Mouse (Mus musculus) CH12.LX (cell line): ENCODE results near the gene Adgrg5.

Experiments
- CTCF ChIP-seq, 2 experiments: IDR thresholded peaks in 1 of 2; conservative IDR thresholded peaks in 1 of 2; 2 replicates each; pipeline ENCODE4 v1.5.1; 2011 to 2012; ENCODE audit warnings: low read depth in 2 of 2, low read length in 2 of 2, improper control_type of control experiment in 1 of 2, inconsistent platforms in 1 of 2, mild to moderate bottlenecking in 1 of 2, moderate library complexity in 1 of 2
- E2F4 ChIP-seq: IDR thresholded peaks from 2 replicates; pipeline ENCODE4 v1.6.1; 2011; ENCODE audit warnings: low read depth, low read length, improper control_type of control experiment; ENCODE audit not compliant: insufficient replicate concordance
- EP300 ChIP-seq: IDR thresholded peaks from 2 replicates; pipeline ENCODE4 v1.6.1; 2011; ENCODE audit warnings: low read length, improper control_type of control experiment
- MEF2A ChIP-seq: IDR thresholded peaks from 2 replicates; pipeline ENCODE4 v1.6.1; 2014; ENCODE audit warnings: low read depth, mild to moderate bottlenecking, inconsistent platforms, low read length, improper control_type of control experiment, borderline replicate concordance

DNA sequence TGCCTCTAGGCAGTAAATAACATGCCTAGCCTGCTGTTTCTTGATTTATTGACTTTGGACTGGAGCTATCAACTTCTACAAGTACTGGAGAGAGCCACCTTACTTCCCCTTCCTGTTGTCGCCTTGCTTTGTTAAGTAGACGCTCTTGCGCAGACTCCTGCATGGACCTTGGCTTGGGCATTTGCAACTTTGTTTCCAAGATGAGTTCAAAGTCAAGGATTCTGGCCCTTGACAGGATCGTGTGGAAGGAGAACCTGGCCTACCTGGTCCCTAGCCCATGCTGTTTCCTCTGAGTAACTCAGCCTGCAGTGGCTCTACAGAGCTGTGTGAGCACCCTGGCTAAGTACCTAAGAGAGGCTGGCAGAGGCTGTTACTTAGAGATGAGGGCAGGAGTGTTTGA, 43.6 kb downstream of the Adgrg5 start:
- TF ChIP-seq CTCF (conservative IDR thresholded peaks at IDR 0.05 in 1 of 2, IDR thresholded peaks at IDR 0.05 in 1 of 2; ENCODE audit: low read depth in 2 of 2, low read length in 2 of 2) (no peak), EP300 (no peak), MEF2A (no peak), E2F4 (no peak)
